Mouse (Mus musculus) gastrocnemius, adult 8-10 months (tissue): ENCODE measurements at regions not wholly inside any gene's neighbourhood (a gene's known extent, or its start where the extent isn't known, plus 50 kb on each side); places are given as distances from the start of the nearest gene placed in this dataset.

ENCODE experiments used
- DNase-seq, 2 experiments: peaks; one replicate each; pipeline ENCODE4 v3.0.0; 2022; ENCODE audit warnings: low spot score in 2 of 2

DNA sequence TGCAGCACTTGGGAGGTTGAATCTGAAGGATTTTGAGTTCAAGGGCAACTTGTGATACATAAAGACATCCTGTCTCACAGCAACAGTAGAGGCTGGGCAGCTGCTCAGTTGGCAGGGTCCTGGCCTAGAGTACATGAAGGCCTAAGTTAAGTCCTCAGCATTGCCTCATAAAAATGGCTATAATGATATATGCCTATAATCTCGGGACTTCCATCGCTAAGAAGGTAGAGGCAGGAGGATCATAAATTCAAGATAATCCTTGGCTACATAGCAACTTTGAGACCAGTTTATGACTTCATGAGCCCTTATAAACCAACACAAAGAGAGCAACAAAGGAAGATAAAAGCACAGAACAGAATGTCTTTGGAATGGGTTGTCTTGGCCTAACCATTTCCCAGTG lies 570.0 kb upstream of the Auts2 start:
- no peak for DNase-seq

DNA sequence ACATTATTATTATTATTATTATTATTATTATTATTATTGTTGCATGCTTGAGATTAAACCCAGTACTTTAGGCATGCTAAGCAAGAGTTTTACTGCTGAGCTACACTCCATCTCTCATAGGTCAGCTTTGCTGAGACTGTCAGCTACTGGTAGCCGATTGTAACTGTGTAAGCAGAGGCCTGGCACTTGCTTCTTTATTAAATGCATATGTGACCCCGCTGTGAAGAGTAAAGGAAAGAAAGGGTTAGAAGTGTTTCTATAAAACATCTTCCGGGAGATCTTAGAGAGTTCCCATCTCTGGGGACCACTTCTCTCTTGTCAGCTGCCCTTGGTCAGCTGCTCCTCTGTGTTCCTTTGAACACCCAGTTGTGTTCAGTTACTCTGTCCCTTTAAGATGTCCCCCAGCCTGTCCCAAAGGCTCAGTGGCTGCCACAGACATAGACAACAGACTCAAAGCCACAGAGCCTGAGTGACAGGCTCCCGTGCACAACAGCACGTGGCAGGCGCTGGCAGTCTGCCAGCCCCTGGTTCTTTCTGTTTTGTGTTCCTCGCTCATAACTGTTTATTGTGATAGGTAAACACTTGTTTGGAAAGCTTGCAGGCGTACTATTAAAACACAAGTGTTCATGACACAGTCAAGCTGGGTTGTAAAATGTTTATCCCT lies 563.7 kb upstream of the Auts2 start:
- DNase-seq: no peak

DNA sequence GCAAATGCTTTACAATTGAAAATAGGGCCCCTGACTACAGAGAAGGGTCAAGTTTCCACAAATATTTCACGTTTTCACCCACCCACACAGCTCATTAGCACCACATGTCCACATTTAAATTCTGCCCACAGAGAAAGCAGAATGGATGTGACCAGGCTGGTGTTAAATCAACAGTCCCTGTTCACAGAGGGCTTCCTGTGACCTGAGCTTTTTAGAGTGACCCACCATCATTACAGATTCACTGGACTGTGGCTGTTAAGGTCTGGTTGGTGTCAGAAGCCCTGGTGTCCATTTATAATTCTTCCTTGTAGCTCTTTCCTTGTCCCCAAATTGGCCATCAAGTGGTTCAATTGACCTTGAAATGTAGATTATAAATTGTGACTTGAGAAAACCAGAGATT lies 553.2 kb upstream of the Auts2 start:
- DNase-seq: no peak

DNA sequence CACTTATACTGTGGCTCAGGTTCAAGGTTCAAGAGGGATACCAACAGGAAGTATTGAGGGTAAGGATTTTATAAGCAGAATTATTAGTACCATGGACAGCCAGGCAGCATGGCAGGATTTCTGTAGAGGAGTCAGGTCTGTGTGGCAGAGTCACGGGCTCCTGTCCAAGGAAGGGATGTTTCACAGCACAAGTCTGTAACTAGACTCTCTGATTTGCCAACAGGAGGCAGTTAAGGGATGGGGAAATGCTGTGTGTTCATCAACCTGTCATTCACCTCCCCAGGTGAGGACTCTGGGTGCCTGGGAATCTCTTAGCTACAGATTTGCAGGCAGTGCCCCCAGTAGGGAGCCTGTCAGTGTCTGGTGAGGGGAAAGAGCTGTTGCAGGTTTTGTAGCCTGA lies 541.7 kb upstream of the Auts2 start:
- DNase-seq: no peak

DNA sequence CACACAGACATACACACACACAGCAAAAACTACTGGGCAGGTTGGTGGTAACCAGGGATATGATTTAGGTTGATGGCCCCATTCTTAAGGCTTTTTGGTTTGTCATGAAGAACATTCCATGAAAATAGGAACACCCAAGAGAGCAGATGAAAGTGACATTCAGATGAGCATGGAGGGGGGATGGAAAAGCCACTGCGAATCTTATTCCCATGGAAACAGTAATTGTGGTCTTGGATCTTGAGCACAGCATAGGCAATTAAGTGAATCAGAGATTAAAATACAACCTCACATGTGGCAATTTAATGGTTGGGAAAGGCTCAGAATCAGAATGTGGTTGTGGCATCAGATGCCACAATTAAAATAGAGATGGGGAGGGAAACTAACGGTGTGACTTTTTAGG lies 537.6 kb upstream of the Auts2 start:
- no peak for DNase-seq

DNA sequence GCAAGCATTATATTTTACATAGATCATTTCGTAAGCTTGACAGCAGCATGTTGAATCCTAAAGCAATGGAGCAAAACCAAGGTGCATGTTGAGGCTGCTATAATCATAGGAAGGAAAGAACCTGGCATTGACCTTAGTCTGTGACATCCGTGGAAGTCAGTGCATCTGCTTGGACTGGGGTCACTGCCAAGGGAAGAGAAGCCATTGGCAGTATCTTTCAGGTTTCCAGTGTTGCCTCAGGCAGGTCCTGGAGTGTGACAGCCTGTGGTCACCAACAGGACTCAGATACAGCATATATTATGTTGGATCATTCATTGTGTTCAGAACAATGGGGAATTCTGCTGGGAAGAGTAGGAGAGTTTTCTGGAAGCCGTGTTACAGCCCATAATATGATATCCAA lies 535.8 kb upstream of the Auts2 start:
- no peak for DNase-seq

DNA sequence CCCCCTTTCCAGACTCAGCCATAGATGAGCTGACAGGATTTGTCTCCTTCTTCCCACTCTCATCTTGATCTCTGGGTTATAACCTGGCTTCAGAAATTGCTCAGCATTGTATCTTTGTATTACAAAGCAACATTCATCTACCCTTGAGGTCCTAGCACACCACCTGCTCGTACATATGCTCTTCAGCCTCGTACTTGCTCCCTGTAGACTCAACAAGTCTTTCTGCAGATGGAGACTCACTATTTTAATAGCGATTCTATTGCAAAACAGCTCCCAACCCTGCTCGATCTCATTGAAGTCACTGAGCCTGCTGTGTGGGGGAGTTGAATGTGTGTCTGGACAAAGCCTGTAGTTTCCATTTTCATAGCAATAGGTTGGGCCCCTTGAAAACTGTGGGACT lies 535.2 kb upstream of the Auts2 start:
- DNase-seq: no peak

DNA sequence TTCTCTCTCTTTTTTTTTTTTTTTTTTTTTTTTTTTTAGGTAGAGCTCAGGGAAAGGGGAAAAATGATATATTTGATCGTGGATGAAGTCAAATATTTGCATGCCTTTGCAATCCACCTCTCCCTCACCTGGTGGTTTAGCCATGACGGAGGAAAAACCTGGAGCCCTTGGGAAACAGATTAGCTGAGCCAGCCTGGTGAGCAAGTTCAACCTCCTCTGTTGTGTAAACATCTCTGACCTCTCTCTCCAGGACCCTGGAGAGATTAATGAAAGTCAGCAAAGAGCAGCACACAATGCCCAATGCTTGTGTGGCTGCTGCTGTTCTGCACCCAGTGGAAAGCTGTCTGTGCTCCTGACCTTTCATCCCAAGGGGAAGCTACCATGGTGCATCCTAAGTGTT lies 530.2 kb upstream of the Auts2 start:
- DNase-seq: no peak

DNA sequence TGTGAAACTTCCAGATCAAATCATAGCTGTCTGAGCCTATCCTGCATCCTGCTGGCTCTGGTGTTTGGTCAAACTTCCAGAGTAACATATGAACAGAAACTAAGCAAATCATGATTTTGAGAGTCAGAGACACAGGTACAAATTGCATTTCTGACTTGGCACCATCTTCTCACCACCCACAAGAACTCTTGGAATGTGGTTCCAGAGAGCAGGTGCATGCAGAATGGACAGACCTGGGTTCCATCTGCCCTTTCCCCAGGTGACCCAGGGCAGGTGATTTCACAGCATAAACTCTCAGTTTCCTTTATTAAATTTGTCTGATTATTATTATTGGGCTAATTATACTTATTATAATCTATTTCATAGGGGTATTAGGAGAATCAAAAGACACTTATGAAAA lies 527.0 kb upstream of the Auts2 start:
- no peak for DNase-seq

DNA sequence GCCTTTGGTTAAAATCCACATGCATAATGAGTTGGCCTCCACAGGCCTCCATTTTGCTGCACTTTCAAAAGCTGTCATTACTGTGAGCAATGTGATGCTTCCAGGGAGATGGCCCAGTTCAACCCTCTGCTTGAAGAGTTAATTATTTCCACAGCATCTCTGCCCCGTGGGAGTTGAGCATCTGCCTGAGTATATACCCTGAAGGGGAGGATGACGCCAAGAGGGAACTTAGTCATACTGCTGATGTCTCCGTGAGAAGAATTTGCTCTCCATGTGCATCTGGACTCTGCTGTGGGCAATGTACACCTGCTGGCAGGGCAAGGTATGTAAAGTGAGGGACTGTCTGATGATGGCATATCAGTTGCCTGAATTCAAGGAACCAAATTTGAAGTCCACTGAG lies 519.3 kb upstream of the Auts2 start:
- DNase-seq: no peak

DNA sequence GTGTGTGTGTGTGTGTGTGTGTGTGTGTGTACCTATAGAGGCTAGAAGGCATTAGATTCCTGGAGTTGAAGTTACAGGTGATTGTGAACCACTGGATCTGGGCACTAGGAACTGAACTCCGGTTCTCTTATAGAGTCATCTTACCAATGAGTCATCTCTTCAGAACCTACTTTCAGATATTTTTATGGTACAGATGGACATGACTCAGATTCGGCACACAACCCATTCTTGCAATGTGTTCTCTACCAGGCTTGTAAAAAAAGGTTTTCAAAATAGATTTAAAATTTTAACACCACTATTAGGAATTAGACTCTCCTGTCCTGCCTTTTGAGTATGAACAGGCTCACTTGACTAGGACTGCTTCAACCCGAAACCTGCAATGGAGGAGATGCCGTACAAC lies 504.3 kb upstream of the Auts2 start:
- DNase-seq: no peak

DNA sequence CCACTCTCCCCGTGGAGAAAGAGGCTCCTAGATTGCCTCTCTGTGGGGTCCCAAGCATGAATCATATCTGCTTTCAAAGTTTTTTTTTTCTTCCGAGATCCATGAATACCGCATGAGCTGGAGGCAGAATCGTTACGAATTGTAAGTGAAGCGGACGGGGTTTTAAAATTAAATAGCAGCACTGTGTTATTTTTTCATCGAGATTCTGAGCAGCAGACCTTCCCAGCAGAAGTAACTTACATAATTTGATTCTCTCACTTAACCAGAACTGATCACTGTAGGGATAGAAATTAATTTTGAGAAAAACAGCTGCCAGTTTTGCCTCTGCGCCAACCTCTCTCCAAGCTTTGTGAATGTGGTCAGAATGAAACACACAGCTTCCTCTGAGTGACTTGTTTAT lies 502.5 kb upstream of the Auts2 start:
- no peak for DNase-seq

DNA sequence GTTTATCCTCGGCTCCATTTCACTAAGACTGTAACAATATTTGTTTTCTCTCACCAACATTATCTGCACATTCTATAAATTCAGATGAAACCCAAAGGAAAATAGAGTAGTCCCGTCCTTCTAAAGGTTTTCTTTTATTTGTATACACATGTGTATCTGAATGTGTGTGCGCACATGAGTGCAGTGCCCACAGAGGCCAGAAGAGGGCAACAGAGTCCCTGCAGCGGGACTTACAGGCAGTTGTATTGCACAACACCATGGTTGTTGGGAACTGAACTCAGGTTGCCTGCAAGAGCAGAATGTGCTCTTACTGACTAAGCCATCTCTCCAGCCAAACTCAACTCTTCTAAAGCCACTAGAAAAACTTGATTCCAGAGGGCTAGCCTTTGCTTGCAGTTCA lies 484.4 kb upstream of the Auts2 start:
- no peak for DNase-seq

DNA sequence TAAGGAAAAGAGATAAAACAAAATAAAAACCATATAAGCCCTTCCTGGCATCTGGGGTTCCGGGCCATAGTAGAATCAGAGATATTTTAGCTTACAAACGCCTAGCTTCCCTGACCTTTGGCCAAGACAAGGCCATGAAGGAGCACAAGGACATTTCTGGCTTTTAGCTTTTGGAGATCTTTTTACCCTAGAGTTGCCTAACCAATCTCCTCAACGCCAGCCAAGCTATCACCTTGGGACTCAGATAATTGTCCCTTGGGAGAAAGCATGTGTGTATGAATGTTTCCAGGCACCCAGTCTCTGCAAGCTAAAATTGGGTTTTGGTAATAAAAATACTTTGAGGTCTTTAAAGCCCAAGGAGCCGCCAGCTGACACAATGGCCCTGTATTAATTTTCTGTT lies 482.0 kb upstream of the Auts2 start:
- no peak for DNase-seq

DNA sequence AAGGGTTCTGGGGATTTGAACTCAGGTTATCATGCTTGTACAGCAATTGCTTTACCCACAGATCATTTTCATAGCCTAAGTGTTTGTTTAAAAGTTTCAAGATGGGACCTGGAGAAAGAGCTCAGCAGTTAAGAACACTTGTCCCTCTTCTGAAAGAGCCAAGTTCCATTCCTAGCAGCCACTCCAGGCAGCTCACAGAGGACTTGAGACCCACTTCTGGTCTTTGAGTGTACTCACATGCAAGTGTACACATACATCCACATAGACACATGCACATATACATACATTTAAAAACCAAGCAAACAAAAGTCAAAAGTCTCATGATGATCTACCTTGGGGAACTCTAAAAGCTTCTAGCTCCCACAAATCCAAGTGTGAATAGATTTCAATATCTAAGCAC lies 477.7 kb upstream of the Auts2 start:
- no peak for DNase-seq

DNA sequence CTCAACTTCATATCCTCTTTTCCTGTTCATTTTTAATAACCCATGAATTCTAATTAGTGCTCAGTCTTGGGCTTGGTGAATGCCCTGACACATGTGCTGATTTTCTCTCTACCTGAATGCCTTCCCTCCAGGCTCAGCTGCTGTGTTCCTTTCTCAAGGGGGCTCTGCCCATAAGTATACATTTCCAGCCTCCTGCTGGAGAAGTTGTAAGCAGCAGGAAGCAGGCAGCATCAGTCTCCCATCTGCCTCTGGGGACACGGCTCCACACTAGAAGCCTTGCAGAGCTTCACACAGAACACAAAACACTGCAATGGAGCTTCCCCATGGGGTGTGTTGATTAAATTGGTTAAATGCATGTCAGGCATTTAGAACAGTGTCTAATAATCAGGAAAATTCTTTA lies 477.0 kb upstream of the Auts2 start:
- no peak for DNase-seq

DNA sequence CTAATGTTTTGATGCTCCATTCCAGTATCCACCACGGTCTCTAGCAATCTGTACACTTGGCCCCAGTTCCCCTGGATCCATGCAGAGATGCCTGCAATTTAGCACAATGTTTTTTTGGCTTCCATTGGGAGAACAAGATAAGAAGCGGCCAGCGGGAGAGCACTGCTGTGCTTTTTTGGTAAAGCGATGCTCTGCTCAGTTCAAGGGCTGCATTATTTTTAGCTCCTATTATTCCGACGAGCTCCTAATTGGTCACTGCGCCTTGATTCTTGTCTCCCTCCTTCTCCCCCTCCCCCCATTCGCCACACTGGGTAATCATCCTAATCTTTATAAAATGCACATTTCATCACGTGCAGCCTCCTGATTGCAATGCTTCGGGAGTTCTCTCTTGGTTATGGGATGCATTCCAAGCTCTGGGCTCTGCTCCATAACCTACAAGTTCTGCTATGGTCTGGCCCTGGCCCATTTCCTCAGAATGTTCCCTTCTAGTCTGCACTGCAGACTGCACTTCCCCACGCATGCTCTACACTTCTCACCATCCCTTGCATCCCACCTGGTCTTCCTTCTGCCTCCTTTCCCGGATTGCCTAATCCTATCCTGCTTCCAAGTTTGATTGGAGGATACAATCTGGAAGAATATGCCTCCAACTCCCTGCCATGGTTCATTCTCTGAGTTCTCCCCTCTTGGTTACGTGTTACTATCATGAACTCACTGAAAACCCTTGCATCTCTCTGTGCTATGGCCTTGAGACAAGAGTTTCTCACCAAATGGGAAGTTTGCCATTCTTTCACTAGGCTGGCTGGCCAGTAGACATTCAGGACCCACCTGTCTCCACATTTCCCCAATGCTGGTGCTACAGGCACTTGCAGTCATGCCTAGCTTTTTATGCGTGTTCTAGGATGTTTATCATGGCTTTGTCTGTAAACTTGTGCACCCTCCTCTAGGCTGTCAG lies 467.8 kb upstream of the Auts2 start:
- DNase-seq: no peak

DNA sequence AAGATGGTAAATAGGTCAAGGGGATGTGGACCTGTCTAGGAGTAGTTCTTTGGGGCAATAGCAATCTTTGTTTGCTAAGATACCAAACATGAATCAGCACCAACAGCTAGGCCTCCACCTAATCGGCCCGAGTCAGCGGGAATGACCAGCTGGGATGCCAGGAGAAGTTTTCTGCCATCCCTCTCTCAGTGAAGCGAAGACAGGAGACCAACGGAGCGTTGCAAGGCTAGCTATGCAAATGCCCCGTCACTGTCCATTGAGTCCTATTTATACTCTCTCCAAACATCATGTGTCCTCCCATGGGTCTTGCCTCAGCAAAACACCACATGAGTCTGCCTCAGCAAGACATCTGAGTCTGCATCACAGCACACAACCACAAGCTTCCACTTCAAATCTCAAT lies 439.7 kb upstream of the Auts2 start:
- no peak for DNase-seq

DNA sequence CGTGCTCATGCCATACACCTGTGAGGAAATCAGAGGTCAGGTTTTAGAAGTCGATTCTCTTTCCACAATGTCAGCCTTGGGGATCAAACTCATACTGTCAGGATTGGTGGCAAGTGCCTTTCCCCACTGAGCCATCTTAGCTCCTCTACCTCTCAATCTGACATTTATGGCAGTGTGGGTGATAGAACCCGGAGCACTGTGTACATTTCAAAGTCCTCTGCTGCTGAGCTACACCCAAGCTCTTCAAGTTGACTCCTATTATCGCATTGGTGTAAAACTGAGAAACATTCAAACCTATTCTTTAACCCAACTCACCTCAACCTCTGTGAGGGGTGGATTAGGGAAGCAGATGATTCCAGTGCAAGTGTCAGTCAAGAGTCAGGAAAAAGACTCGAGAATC lies 435.9 kb upstream of the Auts2 start:
- no peak for DNase-seq

DNA sequence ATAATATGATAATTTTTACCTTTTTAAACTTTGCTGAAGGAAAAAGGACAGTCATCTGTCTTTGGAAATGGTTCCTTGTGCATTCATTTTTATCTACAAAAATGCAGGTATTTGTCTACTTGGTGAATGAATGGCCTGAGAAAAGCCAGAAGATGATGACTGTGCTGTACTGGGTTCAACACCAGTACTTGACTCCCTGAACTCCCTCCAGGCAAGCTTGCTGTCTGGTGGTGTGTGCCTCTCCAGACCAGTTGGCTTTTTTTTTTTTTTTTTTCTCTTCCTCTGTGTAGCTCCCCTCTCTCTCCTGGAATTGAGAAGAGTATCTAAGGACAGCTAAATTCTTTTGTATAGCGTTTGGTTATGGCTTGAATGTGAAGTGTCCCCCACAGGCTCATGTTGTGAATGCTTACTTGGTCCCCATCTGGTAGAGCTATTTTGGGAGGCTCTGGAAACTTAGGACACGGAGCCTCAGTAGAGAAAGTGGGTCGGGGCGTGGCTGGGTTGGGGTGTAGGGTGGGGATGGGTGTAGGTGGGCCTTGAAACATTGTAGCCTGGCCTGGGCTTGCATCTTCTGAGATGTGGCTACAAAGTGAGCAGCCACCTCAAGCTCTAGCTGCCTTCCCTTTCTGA lies 432.3 kb upstream of the Auts2 start:
- DNase-seq: no peak

DNA sequence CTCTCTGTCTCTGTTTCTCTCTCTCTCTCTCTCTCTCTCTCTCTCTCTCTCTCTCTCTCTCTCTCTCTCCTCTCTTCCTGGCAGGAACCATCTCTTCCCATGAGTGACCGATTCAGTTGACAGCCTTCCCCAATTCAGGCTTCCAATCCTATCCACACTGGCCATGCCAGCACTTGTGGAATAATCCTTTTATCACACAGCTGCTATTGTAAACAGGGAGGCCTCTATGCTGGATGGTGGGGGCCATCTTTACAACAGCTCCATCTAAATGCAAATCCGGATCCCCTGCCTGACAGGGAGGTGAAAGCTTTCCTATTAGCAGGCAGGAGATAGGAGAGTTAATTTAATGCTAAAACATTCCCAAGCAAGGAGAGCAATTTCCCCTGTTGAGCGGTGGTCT lies 431.7 kb upstream of the Auts2 start:
- no peak for DNase-seq

DNA sequence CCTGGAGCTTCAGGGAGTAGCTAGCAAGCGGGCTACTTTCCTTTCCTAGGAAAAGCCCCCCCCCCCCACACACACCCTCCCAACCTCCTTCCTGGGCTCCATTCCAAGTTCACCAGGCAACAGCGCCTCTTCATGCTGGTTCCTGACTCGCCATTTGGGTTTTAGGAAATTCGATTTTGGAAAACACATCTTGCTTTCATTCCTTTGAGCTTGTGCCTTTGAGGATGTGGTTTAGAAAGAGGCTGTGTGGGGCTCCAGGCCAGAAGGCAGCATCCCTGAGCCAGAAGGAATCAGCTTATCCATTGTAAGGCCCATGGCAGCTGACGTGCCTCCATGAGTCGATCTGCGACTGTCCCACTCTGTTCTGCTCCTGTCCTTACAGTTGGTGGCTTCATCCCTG lies 427.9 kb upstream of the Auts2 start:
- no peak for DNase-seq

DNA sequence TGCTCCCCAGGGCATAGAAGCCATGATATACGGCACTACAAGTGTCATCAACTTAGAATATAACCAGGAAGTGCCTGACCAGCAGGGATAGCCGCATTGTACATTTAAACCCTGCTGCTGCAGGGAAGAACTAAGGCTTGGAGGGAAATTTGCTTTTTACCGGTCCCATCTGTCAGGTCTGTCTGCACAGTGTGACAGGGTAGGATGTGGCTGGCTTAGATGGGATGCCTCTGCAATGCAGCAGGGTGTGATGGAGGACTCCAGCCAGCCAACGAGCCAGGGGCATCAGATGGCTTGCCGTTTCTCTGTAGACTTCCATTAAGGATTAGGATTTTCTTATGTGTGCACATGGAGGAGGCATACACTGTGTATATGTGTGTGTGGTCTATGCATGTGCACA lies 426.2 kb upstream of the Auts2 start:
- no peak for DNase-seq
